Mouse (Mus musculus) cerebellum, adult 2 months (tissue): ENCODE measurements around the gene Abhd8. TPM values are rescaled to one million over a fixed set of nuclear protein-coding genes. Genes with fewer than 3 reads are reported as not detected.

ENCODE experiments used
- DNase-seq, 2 experiments: peaks; one replicate each; pipeline ENCODE4 v3.0.0; 2021
- H3K27ac ChIP-seq: fragments of 200-500 bp; 2 replicates; pipeline ENCODE4 v1.5.1; 2012; ENCODE audit warnings: low read length, control low read depth, inconsistent platforms; ENCODE audit not compliant: insufficient read depth
- H3K27me3 ChIP-seq: fragments of 200-500 bp; 2 replicates; pipeline ENCODE4 v1.6.1; 2012; ENCODE audit warnings: inconsistent platforms, mild to moderate bottlenecking, low read length, moderate library complexity; ENCODE audit not compliant: control insufficient read depth, insufficient read depth
- H3K4me1 ChIP-seq: fragments of 200-500 bp; 2 replicates; pipeline ENCODE4 v1.6.1; 2011; ENCODE audit warnings: low read length; ENCODE audit not compliant: control insufficient read depth, insufficient read depth
- H3K4me3 ChIP-seq: fragments of 200-500 bp; replicated peaks from 2 replicates; pipeline ENCODE3; 2011; ENCODE audit warnings: mild to moderate bottlenecking, low read depth, low read length, control low read depth; ENCODE audit not compliant: insufficient read depth
- CTCF ChIP-seq: fragments of 200-500 bp; IDR thresholded peaks from 2 replicates; pipeline ENCODE4 v1.5.1; 2011; ENCODE audit warnings: low read depth, mild to moderate bottlenecking, control low read depth, low read length, moderate library complexity, borderline replicate concordance; ENCODE audit not compliant: insufficient read depth
- POLR2A ChIP-seq: fragments of 200-500 bp; IDR thresholded peaks from 2 replicates; pipeline ENCODE4 v1.6.1; 2011; ENCODE audit warnings: low read length, control low read depth, borderline replicate concordance; ENCODE audit not compliant: insufficient read depth
- WGBS: fragments of 180-500 bp; shearing (Covaris S2); methylation state at CpG from one replicate; pipeline ENCODE4 v1.1.7; 2018; 5-methylcytosine and 5-hydroxymethylcytosine counted together
- polyA plus RNA-seq: library from polyadenylated mRNA; depleted of rRNA; stranded (reverse); fragments of >200 nt; gene quantifications from 2 replicates; pipeline ENCODE4 v1.2.3, GENCODE M21; 2012

The Abhd8 gene
- polyA plus RNA-seq, 1 experiment, result 392 TPM

- Histone ChIP-seq H3K4me1 (peaks cover 18% of the 10 kb centered on the region), H3K27ac (no peak overlapping the region), H3K27me3 (no peaks in the 10 kb centered on the region), H3K4me3 (peak overlapping the region; percentile 23)
- TF ChIP-seq POLR2A (no peak), CTCF (no peak)
- 65% methylated on average over 3 of the region's 3 CpGs for WGBS
- peak; percentile 8 to 25 for DNase-seq
Measured at GRCm38 (mm10) chr8:71470146-71470912, 6.9 kb upstream of the Abhd8 start.

DNA sequence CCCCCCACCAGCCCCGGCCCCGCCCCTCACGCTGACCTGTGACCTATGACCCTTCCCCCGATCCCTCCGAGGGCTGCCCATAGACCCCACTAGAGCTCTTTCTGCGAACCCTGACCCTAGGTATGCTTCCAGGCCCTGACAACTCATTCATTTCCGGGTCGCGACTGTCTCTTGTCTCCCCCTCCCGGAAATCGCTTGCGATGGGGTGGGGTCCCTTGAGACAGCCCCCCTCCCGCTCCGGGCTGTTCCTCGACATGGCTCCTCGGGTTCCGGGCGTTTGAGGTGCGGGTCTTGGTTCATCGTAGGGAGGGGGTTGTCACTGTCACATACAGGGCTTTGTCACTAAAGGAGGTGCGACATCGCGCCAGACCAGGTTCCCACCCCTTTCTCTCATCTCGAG lies 6.0 kb upstream of the Abhd8 start:
- TF ChIP-seq POLR2A (no peak), CTCF (no peak)
- Histone ChIP-seq H3K27ac (peak overlapping the region; percentile 41; the same call in 1 of the 2 replicates), H3K4me3 (peak overlapping the region; percentile 90), H3K4me1 (peaks cover 15% of the 10 kb centered on the region), H3K27me3 (no peaks in the 10 kb centered on the region)
- peak in 1 of 2 experiments; percentile 61 for DNase-seq
- 1% methylated on average over 24 of the region's 24 CpGs for WGBS

DNA sequence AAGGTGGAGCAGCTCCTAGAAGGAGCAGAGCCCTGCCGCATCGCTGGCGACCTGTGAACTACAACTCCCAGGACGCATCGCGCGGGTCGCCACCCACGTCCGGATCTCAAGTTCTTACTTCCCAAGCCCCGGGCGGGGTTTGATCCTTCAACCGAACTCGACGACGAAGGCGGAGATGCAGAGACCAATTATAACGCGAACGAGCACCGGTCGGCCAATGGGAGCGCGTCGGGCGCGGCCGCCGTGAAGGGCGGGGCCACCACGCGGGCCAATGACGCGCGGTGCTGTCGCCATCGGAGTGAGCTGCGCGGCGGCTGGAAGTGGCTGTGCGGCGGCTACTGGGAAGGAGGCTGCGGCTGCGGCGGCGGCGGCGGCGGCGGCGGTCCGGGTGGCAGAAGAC lies 5.5 kb upstream of the Abhd8 start, which contains the start of gene Dda1:
TSS of gene Dda1 (plus strand) at position 284 of the 400 bp plus-strand sequence.
- Histone ChIP-seq H3K27me3 (no peaks in the 10 kb centered on the region), H3K4me1 (peaks cover 17% of the 10 kb centered on the region), H3K27ac (peak within 1 kb of the TSS; percentile 41; the same call in 1 of the 2 replicates), H3K4me3 (peak within 1 kb of the TSS; percentile 90)
- WGBS, result under 1% methylated on average over 47 of the region's 52 CpGs
- peak; percentile 97 to 99 for DNase-seq
- TF ChIP-seq POLR2A, result peak; percentile 59
- TF ChIP-seq CTCF, result no peak

DNA sequence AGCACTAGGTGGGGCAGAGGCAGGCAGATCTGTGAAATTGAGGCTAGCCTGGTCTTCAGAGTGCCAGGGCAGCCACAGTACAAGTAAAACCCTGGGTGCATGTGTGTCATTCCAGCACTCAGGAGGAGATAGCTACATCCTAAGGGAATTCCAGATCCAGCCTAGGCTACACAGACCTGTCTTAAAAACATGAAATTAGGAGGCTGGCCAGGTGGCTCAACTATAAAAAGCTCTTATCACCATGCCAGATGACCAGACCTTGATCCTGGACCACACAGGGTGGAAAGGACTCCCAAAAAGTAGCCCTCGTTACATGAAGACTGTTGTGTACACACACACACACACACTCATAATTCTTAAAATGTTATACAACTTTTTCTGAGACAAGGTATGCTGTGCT lies 4.5 kb upstream of the Abhd8 start:
- TF ChIP-seq CTCF (no peak), POLR2A (no peak)
- 82% methylated on average over 1 of the region's 1 CpGs for WGBS
- H3K4me1 ChIP-seq, result peaks cover 18% of the 10 kb centered on the region
- H3K4me3 ChIP-seq, result no peak overlapping the region
- peak; percentile 17 to 20 for DNase-seq
- no peak overlapping the region for H3K27ac ChIP-seq
- no peaks in the 10 kb centered on the region for H3K27me3 ChIP-seq

GRCm38 (mm10) chr8:71467201-71467600 lies 3.7 kb upstream of the Abhd8 start:
- H3K27me3 ChIP-seq, result no peaks in the 10 kb centered on the region
- H3K27ac ChIP-seq, result no peak overlapping the region
- H3K4me3 ChIP-seq, result no peak overlapping the region
- peaks cover 19% of the 10 kb centered on the region for H3K4me1 ChIP-seq
- 91% methylated on average over 2 of the region's 2 CpGs for WGBS
- DNase-seq, result peak; percentile 8 to 10
- TF ChIP-seq CTCF, result no peak
- no peak for TF ChIP-seq POLR2A

GRCm38 (mm10) chr8:71466198-71466597 lies 2.7 kb upstream of the Abhd8 start:
- Histone ChIP-seq H3K27me3 (no peaks in the 10 kb centered on the region), H3K27ac (no peak overlapping the region), H3K4me1 (peaks cover 23% of the 10 kb centered on the region), H3K4me3 (no peak overlapping the region)
- DNase-seq, result peak; percentile 23 to 29
- TF ChIP-seq POLR2A, result no peak
- no peak for TF ChIP-seq CTCF
- 96% methylated on average over 5 of the region's 5 CpGs for WGBS

DNA sequence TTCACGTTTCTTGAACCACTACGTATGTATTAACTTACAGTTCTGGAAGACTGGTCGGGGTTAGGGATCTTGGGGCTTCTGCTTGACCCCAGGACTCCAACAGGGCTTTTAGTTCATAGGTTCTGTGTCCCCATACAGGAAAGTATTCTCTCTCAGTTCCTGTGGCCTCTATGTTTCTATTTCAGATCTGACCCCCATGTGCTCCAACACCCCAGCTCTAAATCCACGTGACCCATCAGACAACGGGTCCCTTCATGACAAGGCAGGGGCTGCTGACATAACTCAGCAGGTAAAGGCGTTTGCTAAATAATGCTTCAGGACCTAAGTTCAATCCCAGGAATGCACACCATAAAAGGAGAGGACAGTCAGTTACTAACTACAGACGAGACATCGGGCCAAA lies 2.3 kb upstream of the Abhd8 start:
- no peak overlapping the region for H3K4me3 ChIP-seq
- peak; percentile 16 to 17 for DNase-seq
- 80% methylated on average over 8 of the region's 8 CpGs for WGBS
- no peak overlapping the region for H3K27ac ChIP-seq
- no peaks in the 10 kb centered on the region for H3K27me3 ChIP-seq
- peaks cover 24% of the 10 kb centered on the region for H3K4me1 ChIP-seq
- TF ChIP-seq CTCF, result no peak
- TF ChIP-seq POLR2A, result no peak

DNA sequence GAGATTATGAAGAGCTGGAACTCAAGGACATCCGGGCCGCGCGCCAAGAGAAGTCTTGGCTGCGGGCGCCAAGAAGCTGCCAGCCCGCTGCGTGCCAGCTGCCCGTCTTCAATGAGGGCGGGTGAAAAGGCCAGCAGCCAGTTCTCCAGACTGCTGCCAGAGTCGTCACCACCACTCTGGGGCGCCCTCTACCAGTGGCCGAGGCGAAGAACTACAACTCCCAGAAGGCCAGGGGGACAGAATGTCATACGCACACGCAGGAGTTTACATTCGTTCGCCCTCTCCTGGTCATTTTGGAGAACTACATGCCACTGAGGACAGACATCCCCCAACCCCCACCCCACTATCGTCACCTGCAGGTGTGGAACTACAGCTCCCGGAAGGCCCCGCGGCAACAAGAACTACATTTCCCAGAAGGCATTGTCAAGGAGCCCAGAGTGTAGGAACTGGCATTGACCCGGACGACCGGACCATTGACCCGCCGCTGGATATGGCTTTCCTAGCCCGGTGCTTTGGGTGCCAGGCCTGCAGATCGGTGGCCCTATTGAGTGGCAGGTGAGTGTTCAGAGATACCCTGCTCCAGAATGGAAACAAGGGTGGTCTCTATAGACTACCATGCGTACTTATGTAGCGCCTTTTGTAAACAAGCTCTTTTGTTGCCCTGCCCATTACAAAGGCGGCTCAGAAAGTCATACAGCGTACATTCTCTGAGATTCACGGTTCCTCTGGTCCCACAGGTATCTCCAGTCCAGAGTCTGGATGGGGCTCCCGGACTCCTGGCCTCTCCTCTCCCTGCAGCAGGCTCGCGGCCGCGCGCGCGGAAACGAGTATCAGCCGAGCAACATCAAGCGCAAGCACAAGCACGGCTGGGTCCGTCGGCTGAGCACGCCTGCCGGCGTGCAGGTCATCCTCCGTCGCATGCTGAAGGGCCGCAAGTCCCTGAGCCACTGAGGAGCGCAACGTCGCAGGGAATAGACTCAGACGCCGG lies 1.4 kb upstream of the Abhd8 start, which contains the start of gene Mrpl34:
TSS of gene Mrpl34 (plus strand) at position 447 of the 988 bp plus-strand sequence.
- DNase-seq, result peak; percentile 100
- Histone ChIP-seq H3K27ac (peak within 1 kb of the TSS; percentile 77), H3K27me3 (no peaks in the 10 kb centered on the region), H3K4me1 (peaks cover 17% of the 10 kb centered on the region), H3K4me3 (peak within 1 kb of the TSS; percentile 89)
- peak; percentile 75; the same call in 1 of the 2 replicates for TF ChIP-seq POLR2A
- TF ChIP-seq CTCF, result peak; percentile 90
- 1% methylated on average over 59 of the region's 59 CpGs for WGBS
